Mouse (Mus musculus) c-Kit-negative CD71-positive TER-119-positive erythroid progenitor cells, embryonic 14.5 days (primary cell): ENCODE data around the gene Rnf6.
A peak's percentile ranks its signal among the peaks of the same experiment; 100 is the strongest.
"Not testable (repeated sequence)": the region's sequence is repeated elsewhere in the genome, so short reads cannot be mapped to it uniquely, and the experiment has no call there.

ENCODE experiments used
- DNase-seq: peaks from one replicate; pipeline ENCODE4 v3.0.0-alpha.2; 2013; ENCODE audit warnings: low read depth, low spot score

Gene Rnf6

DNA sequence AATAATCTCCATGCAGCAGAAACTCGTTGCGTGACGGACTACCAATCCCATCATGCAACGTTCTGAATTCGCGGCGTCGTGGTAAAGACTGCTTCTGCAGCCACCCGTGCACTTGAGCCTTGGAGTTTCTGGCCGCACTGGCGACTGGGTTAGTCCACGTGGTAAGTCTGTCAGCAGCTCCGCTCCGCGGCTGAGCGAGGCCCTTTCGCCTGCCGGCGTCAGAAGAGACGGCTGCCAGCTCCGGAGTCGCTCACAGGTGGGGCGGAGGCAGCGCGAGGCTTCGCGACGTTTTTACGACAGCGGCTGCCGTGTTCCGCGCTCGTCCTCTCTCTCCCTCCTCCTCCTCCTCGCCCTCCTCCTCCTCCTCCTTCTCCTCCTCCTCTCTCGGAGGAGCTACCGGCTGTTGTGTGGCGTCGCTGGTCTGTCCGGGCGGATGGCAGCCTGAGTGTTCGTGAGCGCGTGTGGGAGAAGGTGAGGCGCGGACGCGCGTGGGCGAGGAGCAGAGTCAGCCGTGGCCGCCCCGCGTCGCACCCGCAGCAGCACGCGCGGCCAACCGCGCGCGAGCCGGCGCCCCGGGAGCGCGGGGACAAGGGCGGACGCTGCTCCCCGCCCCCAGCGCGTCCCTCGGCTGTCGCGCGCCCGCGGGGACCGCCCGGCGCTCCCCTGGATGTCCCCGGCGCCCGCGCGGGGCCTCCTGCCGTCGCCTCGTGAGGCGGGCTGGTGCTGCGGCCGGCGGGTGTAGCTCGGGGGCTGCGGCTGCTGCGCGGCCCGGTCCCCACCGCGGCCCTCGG lies 9.7 kb upstream of the Rnf6 start, which contains the start of gene Cdk8:
Cdk8 (plus strand) TSS at position 367 of the 791 bp plus-strand sequence.
- peak; percentile 92 for DNase-seq

- no peak for DNase-seq
Observed at GRCm38 (mm10) chr5:146229869-146230650, 8.7 kb upstream of the Rnf6 start.

GRCm38 (mm10) chr5:146227496-146227895 lies 6.1 kb upstream of the Rnf6 start:
- DNase-seq, result no peak

GRCm38 (mm10) chr5:146223786-146224185 lies 2.4 kb upstream of the Rnf6 start:
- no peak for DNase-seq

DNA sequence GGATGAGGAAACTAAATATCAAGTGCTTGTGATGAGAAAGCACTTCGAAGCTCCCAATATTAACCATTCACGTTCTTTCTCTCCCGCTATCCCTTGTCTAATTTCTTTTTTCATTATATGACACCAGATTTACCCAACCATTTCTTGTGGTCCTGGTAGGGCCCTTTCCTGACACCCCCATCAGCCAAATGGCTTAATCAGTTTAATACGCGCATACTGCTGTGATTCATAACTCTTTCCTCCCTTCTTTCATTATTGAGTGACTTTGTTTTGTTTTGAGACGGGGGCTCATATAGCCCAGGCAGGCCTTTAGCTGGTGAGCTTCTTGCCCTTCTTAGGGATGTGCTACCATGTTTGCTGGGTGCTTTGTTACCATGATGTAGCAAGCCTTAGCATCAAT lies 367 bp upstream of the Rnf6 start:
- no peak for DNase-seq

DNA sequence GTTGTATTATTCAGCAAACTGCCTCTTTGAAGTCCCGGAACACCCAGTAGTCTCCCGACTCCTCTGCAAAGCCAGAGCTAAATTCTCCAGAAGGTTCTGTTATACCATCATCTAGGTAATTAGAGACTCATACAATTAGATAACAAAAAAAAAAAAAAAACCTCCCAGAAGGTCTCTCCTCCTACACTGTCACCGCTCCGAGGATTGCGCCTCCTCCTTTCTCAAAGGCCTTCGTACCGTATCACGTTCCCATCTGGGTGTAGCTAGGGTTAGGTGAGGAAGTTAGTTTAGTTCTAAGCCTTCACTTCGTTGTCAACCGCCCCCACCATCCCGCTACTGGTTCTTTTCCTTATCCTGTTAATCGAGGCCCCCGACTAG lies 865 bp downstream of the Rnf6 start:
- no peak for DNase-seq

GRCm38 (mm10) chr5:146205537-146205936 lies 15.8 kb downstream of the Rnf6 start:
- no peak for DNase-seq

DNA sequence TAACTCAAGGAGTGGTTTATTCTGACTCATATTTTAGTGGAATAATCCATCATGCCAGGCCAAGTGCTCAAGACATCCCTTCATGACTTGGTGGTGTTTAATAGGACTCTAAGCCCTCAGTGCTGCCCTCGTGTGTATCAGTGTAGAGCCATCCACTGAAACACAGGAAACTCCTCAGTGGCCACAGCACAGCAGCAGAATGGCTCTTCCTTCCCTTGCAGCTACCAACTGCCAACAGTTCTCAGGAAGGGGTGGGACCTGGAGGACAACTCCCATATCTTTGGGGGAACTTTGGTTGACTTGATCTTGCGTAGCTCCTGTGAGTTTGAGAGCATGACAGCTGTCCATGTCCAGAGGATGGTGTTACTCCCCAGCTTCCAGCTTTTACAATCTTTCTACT lies 17.4 kb downstream of the Rnf6 start:
- DNase-seq, result no peak

DNA sequence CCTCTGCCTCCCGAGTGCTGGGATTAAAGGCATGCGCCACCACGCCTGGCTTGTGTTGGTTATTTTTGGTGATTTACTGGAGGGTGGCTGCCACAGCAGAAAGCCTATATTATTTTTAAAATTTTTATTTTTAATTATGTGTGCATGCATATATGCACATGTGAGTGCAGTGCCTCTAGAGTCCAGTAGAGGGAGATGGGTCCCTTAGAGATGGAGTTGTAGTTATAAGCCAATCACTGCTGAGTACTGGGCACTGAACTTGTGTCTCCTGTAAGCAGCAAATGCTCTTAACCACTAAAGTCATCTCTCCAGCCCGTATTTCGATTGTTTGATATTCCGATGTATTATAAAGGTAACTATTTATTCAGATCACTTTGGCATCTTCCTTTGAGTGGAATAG lies 20.8 kb downstream of the Rnf6 start:
- DNase-seq, result no peak

- DNase-seq, result no peak
Observed at GRCm38 (mm10) chr5:146199540-146199939, 21.8 kb downstream of the Rnf6 start.

GRCm38 (mm10) chr5:146199073-146199472 lies 22.3 kb downstream of the Rnf6 start:
- no peak for DNase-seq

DNA sequence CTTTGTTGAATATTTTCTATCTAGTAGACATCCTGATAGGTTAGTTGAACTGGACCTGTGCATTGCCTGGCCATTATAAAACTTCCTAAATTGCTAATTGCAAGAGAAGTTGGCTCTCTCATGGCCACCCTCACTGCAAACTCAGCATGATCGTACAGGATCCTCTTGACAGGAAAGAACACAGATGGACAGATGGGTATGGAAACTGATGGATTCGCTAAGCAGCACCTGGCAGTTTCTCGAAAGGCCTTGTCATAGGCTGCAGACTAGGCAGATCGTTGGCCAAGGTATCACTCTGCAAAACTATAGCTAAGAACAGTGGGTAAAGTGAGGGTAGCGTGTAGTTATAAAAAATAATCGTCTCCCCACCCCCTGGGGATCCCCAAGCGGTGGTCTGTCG lies 28.0 kb downstream of the Rnf6 start:
- no peak for DNase-seq

- DNase-seq, result no peak
Observed at GRCm38 (mm10) chr5:146190501-146191269, 30.7 kb downstream of the Rnf6 start.

- DNase-seq, result no peak
Observed at GRCm38 (mm10) chr5:146190093-146190492, 31.3 kb downstream of the Rnf6 start.

DNA sequence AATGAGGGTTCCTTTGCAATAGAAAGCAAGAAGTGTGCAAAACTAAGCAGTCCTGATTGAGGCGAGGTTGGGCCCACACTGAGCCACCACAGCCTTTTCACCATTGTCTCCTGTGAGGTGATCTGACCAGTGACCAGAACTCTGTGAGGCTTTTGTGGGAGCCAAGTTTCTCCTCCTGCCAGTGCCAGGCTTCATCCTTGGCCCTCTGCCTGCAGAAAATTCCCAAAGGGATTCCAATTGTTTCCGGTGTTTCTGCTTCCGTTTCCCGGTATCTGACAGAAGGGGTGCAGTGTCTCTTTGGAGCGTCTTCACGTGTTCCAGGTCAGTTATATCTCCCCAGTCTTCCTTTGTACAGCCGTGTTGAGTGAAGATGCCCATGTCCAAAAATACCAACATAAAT lies 32.6 kb downstream of the Rnf6 start:
- DNase-seq, result no peak

DNA sequence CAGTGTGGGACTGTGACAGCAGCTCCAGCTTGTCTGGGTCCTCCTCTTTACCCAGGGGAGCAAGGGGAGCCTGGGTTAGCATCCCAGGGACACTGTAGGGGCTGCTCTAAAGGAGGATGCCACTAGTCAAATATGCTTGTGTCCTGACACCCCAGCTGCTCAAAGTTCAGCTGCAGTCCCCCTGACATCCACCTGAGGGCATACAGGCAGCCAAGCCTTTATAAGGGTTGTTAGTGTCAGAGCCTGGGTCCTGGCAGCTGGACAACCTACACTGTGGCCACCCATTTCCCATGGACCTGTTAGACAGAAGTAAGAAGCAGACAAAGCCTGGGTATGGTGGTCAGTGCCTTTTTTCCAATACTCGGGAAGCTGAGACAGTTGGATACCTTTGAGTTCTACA lies 33.2 kb downstream of the Rnf6 start:
- DNase-seq, result no peak

- not testable (repeated sequence) for DNase-seq
Observed at GRCm38 (mm10) chr5:146187441-146187840, 33.9 kb downstream of the Rnf6 start.

- not testable (repeated sequence) for DNase-seq
Observed at GRCm38 (mm10) chr5:146185204-146185603, 36.2 kb downstream of the Rnf6 start, which contains the start of gene 1700001J03Rik. TSS of gene 1700001J03Rik (minus strand) at chr5:146185304.

DNA sequence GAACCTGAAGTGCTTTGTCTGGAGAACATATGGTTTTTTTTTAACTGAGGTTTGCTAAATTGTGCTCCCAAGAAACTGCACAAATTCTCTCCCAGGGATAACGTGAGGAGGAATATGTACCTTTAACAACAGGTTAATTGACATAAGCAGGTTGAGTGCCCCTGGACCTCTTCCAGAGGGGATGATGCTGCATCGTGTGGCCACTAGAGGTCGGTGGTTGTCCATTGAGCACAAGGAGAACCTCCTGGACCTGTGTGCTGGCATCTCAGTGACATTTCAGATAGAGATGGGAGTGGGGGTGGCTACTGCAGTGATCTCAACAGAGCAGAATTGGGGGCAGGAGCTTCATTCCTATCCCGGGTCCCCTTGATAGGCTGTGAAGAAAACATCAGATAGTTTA lies 48.6 kb downstream of the Rnf6 start:
- DNase-seq, result not testable (repeated sequence)

- not testable (repeated sequence) for DNase-seq
Observed at GRCm38 (mm10) chr5:146170621-146171020, 50.7 kb downstream of the Rnf6 start, which contains the start of gene Gm6309. TSS of gene Gm6309 (minus strand) at chr5:146170721.

GRCm38 (mm10) chr5:146160439-146160838 lies 60.9 kb downstream of the Rnf6 start, which contains the start of gene Gm5565:
TSS of gene Gm5565 (minus strand) at chr5:146160539.
- not testable (repeated sequence) for DNase-seq
